Mouse (Mus musculus) mouse trophoblast stem cell (cell line): ENCODE data around the gene Bnip1.

Source experiments
- in situ Hi-C, 2 experiments: fragments of 300-500 bp; cut with MseI, MboI; formaldehyde crosslinking; loops; 2 replicates in 1 of 2; 3 replicates in 1 of 2; pipeline ENCODE4 v1.15.1; 2025

Bnip1 gene

GRCm38 (mm10) chr17:26793068-26793765, 12.4 kb downstream of the Bnip1 start:
- in situ Hi-C loops = no loop called here

- in situ Hi-C loops = loop anchor here (5.0 kb wide), 2 partner anchors 83 to 93 kb away; no protein-coding TSS in a partner anchor
These were observed 13.9 kb downstream of the Bnip1 start for GRCm38 (mm10) chr17:26794744-26795143.

GRCm38 (mm10) chr17:26795386-26795785, 14.5 kb downstream of the Bnip1 start:
- in situ Hi-C loops = loop anchor here (5.0 kb wide), 2 partner anchors 82 to 92 kb away; no protein-coding TSS in a partner anchor

- in situ Hi-C loops = loop anchor here (5.0 kb wide), 2 partner anchors 80 to 90 kb away; no protein-coding TSS in a partner anchor
These were observed 16.7 kb downstream of the Bnip1 start for GRCm38 (mm10) chr17:26797379-26798128.

DNA sequence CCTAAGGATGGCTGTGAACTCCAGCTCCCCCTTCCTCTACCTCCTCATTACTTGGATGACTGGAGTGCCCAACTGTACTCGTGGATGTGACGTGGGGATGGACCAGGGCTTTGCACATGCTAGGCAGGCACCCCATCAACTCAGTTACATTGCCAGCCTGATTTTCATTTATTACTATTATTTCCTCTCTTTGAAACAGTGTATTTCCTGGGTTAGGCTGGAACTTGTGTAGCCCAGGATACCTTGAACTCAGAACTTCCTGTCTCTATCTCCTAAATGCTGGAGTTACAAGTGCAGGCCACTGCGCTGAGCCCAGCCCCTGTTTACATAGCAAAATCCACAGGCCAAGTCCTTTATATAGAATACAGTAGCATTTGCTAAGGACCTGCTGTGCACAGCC, 22.0 kb downstream of the Bnip1 start:
- in situ Hi-C loops = no loop called here

DNA sequence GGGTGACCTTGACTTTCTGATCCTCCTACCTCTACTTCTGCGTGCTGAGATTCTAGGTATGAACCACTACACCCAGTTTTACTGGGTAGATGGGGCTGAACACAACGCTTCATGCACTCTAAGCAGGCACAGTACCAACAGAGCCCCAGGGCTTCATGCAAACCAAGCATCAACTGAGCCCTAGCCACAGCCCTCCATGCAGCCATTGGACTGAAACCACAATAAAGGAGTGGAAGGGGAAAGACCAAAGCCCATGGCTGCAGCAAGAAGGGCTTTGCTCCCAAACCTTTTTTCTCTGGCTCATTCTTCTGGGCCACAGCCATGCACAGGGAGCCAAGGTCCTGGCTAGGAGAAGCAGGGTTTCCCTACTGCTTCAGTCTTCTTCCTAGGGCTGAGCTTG, 31.7 kb downstream of the Bnip1 start:
- in situ Hi-C loops = no loop called here

DNA sequence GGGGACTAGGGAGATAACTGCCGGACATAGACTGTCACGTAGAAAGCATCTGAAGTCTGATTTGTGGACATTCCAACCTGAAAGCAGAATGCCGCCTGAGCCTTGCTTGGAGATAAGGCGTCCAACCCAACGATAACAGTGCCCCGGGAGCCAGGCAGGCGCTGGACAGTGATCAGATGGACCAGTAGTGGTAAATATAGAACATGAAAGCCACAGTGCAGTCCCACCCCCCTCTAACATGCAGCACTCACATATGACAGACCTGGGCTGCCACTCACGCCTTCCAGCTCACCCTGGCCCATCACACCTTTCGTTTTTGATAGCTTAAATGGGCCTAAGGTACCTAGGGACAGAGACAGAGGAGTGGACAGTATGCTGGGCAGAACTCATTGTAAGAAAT, 32.6 kb downstream of the Bnip1 start:
- in situ Hi-C loops = no loop called here

DNA sequence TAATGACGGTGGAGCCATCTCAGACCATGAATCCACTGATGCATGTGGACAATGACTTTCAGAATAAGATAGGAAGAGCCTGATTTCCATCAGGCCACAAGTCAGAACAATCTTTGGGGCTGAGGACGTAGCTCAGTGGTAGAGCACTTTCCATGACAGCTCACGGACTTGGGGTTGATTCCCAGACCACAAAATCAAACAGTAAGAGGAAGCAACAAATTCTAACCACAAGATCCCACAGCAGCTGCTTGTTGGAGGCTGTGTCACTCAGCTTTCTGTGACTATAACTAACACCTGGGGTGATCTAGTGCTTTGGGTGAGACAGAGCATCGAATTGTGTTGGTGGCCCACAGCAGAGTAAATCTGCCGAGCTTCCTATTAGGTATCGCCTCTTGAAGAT, 35.9 kb downstream of the Bnip1 start:
- in situ Hi-C loops = no loop called here

- in situ Hi-C loops = no loop called here
These were observed 36.9 kb downstream of the Bnip1 start for GRCm38 (mm10) chr17:26817776-26818175.

DNA sequence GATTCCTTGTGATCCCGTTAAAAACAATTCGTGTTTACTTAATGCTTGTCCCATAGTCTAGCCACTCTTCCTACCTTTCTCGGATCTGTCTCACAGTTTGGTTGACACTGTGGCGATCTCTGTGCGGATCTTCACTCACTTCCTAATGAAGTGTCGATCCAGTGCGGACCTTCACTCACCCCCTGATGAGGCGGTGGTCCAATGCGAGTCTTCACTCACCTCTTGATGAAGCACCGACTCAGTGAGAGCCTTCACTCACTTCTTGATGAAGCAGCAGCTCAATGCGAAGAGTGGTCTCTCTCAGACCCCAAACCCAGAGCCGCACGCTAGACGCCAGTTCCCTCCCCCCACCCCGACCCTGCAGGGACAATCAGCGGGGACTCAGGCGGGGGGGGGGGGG, 45.3 kb downstream of the Bnip1 start:
- in situ Hi-C loops = no loop called here

GRCm38 (mm10) chr17:26833806-26834205, 52.9 kb downstream of the Bnip1 start:
- in situ Hi-C loops = no loop called here

DNA sequence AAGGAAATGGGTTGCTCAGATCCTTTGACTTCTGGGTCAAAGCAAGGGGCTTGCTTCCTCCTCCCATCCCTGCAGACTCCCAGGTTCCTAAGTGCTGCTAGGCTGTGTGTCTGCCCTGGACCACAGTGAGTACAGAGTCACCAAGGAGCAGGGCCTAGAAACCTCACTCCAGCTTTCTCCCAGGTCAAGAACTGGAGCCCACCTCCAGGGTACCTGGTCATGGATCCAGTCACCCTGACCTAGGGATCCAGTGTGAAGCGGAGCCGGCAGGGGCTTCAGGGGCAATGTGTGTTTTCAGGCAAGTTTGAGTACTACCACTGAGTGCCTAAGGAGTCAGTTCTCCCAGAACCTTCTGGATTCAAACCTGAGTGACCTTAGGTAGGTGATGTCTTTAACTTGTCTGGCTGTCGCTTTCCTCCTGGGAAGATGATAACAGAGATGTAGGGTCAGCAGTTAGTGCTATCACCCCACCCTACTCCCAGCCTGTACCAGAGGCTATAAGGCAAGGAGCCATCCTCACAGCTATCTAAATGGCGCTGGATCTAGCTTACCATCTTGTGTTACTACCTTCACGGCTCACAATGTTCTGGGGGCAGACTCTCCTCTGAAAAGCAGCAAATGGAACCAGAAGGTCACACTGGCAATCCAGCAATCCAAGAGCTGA, 53.6 kb downstream of the Bnip1 start:
- in situ Hi-C loops = no loop called here

DNA sequence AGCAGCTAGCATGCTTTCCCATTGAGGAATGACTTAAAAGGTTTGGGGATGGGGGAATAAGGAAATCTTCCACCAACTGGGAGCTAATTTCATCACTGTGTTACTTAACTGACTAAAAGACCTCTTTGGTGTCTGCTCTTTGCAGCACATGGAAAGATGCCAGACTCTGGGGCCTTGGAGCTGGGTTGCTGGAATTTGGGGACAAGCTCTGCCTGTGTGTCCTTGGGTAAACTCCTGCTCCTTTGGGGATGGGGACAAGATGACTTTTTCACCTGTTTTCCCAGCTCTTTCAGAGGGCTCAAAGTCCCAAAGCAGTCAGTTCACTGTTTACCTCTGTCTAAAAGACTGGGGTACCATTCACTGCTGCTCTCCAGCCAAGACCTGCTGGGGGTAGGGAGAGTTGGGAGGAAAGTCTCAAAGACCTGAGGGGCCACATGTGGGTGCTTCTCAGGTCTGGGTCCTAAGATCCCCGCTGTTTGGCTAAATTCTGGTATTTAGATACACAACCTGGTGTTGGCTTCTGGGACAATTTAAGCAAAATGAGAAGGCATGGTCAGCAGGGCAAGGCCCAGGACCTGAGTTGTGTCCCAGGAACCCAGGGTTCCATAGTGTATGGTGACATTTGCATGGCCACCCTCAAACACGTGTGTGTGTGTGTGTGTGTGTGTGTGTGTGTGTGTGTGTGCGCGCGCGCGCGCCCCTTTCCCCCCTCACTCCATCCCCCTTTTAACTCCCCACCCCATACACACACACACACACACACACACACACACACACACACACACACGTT, 54.3 kb downstream of the Bnip1 start:
- in situ Hi-C loops = no loop called here

DNA sequence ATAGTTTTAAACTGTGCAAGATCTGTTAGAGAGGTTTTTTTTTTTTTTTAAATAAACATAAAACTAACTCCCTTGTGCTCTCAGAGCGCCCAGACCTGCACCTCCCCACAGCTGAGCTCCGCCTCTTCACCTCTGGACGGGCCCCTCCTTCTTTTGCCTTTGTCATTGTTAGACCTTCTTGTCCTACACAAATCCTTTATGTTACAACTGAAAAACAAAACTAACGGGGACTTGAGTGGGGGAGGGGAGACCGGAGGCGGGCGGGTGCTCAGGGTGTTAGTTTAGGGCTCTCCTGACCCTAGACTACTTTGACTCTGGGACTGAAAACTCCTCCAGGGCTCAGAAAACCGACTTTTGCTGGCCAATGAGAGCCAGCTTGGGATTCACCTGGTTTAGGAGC, 55.1 kb downstream of the Bnip1 start:
- in situ Hi-C loops = no loop called here

- in situ Hi-C loops = no loop called here
These were observed 55.5 kb downstream of the Bnip1 start for GRCm38 (mm10) chr17:26836377-26836776.

- in situ Hi-C loops = no loop called here
These were observed 56.1 kb downstream of the Bnip1 start for GRCm38 (mm10) chr17:26836786-26837545.

GRCm38 (mm10) chr17:26837546-26837985, 56.7 kb downstream of the Bnip1 start:
- in situ Hi-C loops = no loop called here

GRCm38 (mm10) chr17:26838191-26838910, 57.5 kb downstream of the Bnip1 start:
- in situ Hi-C loops = no loop called here

- in situ Hi-C loops = no loop called here
These were observed 58.2 kb downstream of the Bnip1 start for GRCm38 (mm10) chr17:26838911-26839717.
